Mouse (Mus musculus) cerebellum, postnatal 10 days (tissue): Measurements from ENCODE around the gene Rpl38.

ENCODE experiments used
- DNase-seq, 2 experiments: peaks; one replicate each; pipeline ENCODE4 v3.0.0; 2021; ENCODE audit warnings: mixed read lengths in 2 of 2

Rpl38 gene

DNA sequence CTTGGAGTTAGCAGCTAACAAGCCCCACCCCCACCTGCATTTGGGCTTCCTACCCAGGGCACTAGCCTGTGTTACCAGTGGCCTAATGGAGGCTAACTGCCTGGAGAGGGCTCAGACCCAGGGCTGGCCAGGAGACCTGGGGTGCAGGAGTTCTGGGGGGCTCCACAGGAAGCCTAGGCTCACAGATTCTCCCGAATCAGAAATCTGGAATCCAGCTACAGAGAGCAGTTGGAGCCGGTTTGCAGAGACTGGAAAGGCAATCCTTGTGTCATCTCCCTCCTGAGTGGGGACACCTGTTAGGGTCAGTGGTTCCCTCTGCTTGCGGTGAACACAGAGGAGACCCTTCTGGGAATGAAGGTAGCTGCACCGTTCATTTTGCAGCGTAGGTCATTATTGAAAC, 12.7 kb downstream of the Rpl38 start:
- DNase-seq = peak in 1 of 2 experiments; percentile 46

DNA sequence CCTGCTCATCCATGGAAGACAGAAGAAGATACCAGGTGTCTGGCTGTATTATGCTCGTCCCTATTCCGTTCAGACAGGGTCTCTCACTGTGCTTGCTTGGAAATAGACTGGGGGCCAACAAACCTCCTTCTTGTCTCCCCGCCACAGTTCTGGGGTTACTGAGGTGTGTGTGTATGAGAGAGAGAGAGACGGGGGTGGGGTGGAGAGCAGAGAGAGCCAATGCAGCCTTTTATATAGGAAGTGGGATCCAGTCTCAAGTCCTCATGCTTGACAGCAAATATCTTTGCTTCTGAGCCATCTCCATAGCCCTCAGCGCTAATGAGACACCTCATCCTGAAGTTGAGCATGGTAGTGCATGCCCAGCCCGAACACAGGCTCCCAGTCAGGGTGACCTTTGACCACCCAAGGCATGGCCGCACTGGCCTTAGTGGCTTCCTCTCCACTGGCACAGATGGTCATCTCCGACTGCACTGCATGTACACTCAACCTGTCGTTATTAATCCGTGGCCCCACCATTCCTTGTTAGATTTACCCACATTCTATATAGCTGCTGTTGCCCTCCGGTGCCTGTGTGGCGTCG, 14.1 kb downstream of the Rpl38 start:
- no peak for DNase-seq

DNA sequence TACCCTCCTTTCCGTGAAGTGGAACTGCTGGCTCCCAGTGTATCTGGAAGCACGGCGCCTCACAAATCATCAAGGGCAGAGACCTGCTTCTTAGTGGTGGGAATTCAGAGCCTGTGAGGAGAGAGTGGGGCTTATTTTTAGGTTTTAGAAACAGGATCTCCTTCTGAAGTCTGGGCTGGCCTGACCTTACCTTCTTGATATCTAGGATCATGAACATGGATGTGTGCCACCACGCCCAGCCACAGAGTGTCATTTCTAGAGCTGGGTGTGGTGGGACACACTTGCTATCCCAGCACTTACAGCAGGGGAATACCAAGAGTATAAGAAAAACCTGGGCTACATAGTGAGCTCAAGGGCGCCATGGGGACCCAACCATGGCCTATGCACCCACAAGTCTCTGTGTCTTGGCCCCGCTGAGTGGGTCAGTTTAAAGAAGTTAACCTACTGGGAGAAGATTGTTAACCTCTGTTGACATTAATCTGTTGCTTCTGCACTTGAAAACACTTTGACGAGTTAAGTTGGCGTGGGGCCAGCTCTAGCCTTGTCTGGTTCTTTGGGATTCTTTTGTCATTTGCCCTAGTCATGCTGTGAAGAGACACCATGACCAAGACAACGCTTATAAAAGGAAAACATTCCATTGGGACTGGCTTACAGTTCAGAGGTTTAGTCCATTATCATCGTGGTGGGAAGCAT, 14.9 kb downstream of the Rpl38 start:
- peak in 1 of 2 experiments; percentile 61 for DNase-seq

DNA sequence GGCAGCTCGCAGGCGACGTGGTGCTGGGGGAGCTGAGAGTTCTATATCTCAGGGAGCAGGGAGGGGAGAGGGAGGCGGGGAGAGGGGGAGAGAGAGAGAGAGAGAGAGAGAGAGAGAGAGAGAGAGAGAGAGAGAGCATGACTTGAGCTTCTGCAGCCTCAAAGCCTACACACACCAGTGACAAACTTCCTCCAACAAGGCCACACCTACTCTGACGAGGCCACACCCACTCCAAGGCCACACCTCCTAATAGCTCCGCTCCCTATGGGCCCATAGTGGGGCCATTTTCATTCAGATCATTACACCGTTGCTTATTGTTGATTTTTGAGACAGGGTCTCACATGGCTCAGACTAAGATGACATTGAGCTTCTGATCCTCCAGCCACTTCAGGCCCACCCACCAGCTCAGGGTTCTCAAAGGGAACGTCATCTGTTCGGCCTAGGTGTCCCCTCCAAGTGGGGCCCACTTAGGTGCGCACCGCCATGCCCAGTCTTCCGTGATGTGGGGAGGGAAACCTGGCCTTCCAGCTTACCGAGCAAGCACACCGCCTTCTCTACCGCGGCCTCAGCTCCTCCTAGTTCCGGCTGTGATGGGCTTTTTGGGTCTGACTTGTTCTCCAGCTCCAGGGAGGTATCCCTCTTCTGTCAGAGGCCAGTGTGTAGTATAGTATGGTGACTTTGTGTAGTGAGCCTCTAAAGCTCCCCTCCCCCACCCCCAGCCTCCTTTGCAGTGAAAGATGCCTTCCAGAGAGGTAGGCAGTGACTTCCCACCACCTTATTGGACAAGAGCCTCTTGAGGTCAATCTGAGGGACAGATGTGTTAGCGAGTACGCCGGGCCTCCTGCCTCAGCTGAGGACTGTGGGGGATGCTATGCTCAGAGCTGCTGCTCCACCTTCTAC, 15.6 kb downstream of the Rpl38 start:
- peak; percentile 49 to 61 for DNase-seq

DNA sequence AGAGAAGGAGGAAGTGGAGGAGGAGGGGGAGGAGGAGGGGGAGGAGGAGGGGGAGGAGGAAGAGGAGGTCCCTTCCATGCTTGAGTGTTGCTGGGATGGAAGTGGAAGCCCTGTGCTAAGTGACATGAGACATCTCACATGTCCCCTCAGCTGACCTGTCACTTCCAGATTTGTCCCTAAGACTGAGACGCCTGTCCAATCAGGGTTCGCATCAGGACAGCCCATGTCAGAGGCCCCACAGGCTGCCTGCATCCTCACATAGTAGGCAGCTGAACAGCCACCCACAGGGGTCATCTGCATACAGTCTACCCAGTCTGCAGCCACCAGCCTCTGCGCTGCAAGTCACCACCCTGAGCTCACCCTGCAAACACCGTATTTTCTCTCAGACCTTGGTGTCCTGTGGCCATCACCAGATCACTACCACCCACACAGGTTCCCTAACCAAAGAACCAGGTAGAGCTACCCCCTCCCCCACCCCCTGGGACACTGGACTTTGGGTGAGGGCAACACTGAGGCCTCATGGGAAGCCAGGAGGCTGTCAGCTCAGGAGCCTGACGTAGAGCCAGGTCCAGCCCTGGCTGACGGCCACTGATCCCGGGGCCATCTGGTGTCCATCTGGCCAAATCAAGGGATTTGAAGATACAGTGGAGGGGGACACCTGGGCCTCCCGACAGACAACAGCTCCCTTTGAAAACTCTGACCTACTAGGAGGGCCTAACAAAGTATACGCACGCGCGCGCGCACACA, 16.5 kb downstream of the Rpl38 start:
- peak; percentile 99 for DNase-seq

DNA sequence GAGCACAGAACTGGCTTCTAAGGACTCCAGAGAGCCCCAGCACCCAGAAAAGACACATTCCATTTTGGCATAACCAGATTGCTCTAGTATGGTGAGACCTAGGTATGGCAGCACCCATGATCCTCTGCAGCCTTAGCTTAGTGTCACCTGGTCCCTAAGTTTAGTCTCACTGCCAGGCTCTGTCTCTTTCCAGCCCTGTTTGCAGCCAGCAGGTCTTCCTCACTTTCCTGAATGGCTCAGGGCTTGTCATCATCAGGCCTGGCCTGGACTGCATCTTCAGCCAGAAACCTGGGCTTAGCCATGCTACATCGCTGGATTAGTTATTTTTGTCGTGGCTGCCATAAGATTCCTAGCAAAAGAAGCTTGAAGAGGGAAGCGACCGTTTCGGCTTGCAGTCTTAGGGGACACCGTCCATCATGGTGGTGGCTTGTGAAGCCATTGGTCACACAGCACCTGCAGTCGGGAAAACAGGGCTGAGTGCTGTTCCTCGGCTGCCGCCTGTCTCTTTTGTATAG, 17.3 kb downstream of the Rpl38 start:
- peak; percentile 50 to 68 for DNase-seq

DNA sequence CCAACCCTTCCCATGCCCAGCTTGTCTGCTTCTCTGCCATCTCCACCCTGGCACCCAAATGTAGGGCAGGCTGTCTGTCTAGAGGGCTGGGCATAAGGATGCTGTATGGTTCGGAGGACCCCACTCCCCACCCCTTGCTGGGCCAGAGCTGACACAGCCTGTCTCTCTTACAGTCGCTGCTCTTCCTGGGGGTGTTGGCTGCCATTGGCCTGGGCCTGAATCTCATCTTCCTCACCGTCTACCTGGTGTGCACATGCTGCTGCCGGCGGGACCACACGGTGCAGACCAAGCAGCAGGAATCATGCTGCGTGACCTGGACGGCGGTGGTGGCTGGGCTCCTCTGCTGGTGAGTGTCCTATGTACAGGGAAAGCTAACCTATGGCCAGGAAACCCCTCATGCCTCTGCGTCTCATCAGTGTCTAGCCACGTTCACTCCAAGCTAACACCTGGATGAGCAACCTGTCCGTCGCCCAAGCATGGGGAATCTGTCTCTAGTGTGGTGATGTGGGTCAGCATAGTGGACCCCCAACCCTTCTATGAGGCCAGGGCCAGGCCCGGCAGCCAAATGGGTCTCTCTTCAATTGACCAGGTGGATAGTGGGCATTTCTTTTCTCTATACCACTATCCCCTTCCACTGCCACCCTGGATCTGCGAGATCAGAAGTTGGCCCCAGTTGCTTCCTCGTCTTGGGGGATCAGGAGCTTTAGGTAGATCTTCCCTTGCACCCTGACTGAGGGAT, 18.1 kb downstream of the Rpl38 start:
- peak; percentile 81 to 86 for DNase-seq

DNA sequence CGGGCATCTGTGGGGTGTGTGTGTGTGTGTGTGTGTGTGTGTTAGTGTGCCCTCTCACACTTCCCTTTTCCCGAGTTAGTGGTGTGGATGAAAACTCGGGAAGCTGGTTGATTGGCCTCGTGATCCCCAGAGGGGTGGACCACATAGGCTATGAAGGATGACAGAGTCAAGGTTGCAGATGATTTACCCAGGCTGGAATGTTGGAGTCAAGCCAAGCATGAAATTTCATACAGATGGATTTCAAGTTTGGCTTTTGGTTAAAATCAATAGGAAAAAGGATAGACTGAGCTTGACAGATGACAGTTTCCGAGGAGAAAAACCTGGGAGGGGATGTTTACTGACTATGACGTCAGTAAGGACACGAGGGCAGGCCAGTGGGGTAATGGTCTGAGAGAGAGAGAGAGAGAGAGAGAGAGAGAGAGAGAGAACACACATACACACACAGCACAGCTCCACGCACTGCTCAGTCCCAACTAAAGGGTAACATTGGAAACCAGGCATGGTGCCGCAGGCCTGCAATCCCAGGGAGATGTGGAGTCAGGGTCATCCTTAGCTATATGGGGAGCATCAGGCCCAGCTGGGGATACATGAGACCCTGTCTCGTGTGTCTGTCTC, 19.4 kb downstream of the Rpl38 start:
- DNase-seq = peak in 1 of 2 experiments; percentile 52

DNA sequence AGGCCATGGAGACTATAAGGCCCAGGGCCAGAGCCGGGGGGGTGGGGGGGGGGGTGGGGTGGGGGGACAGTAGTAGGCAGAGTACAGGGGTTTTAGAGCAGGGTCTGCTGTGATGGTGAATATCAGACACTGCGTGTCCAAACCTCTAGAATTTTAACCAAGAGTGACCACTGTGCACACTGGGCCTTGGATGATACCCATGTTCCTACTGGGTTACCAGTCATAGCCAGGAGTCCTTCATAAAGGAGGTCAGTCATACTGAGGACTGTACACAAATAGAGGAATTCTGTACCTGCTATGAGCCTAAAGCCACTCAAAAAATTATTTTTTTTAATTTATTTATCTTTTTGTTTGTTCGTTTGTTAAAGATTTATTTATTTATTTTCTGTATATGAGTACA, 20.4 kb downstream of the Rpl38 start:
- DNase-seq = peak in 1 of 2 experiments; percentile 56

DNA sequence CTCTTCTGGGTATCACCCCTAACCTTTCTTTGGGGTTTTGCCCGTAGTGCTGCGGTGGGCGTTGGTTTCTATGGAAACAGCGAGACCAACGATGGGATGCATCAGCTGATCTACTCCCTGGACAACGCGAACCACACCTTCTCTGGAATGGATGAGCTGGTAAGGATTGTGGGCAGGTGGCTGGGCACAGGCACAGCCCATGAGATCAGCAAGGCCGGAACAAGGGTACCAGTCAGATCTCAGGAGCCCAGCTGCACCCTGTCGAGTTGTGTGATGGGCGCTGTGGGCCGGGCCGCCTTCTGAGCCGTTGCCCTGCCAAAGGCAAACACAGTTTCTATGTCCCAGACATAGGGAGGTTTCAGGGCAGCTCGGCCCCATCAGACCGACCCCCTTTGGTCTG, 21.9 kb downstream of the Rpl38 start:
- no peak for DNase-seq

DNA sequence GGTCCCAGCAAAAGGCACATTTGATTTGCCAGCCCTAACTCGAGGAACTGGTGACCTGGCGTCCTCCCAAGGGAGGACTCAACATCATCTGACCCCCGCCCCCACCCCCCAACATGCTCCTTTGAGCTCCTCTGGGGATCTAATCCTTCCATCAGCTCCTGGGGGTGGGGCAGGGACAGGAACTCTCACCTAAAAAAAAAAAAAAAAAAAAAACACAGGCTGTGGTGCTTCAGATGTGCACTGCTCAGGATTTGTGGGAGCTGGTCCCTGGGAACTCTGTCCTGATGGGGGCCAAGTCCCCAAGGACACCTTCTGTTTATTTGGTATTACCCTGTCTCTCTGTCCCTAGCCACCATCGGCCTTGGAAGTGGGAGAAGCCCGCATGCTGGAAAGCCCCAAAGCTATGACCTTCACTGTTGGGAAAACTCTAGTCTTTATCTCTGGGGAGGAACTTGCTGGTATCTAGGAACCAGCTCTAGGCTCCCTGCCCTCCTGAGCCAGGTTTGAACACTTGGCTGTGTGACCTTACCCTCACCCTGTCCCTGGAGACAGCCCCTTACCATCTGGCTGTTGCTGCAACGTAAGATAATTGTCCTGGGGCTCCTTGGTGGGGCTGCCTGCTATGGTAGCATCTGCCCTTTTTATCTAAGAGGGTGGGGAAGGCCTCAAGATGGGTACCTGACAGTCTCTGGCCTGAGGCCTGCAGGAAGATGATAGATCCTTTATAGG, 23.3 kb downstream of the Rpl38 start:
- no peak for DNase-seq

DNA sequence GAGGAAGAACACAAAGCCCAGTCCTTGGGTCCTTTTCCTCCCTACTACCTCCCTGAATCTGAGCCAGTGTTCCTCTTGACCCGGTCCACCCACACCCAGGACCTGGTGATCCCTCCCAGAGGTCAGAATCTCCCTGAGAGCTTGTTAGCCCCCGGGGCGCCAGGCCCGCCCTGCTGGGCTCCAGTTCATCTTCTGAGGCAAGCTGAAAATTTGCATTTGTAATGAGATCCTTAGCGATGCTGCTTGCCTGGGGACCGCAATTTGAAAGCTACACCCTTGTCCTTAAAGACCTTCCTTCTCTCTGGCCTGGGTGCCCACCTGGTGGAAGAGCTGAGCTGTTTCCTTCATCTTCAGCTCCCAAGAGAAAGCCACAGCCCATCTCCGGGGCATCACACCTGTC, 24.3 kb downstream of the Rpl38 start:
- DNase-seq = no peak

DNA sequence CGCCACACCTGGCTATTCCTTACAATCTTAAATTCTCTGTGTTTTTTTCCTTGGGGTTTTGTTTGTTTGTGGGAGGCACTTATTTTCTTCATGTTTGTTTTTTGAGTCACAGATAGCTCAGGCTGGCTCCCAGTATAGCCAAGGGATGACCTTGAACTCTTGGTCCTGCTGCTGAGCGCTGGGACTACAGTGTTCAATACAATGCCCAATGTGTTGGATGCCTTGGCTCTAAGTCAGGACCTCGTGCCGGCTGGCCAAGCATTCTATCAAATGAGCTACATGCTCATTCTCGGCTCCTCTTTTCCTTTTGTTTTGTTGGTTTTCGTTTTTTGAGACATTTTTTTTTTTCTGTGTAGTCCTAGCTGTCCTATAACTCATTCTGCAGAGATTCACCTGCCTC, 25.1 kb downstream of the Rpl38 start:
- no peak for DNase-seq

DNA sequence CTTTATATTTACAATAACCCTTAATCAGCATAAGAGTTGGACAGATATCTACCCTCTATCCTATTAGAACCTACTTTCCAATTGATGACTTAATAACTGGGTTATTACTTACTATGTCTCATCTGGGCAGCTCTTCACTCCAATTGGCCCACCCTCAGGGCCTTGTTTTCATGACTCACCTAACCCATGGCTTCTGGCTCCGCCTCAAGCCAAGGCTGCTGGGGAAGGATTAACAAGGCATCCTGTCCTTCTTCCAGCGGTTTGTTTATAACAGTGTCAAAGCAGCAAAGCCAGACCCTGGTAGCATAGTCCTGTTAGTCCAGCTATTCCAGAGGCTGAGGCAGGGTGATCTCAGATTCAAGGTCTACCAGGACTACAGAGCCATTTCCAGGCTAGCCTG, 26.1 kb downstream of the Rpl38 start:
- no peak for DNase-seq

DNA sequence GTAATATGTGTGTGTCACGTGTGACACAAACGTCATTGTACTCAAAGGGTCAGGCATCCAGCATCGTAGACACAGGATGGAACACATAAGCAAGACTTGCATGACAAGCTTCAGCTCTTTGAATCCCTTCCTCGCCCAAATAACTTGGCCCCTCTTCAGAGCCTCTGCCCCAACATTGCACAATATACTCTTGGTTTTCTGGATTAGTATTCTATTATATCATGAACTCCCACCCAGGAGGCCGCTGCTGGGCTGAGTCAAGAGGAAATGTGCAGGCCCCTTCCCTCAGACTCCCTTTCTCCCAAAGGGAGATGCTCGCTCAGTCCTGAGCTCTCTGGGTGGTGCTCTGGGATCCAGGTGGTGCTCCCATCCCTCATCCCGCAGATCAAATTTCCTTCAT, 30.2 kb downstream of the Rpl38 start:
- DNase-seq = no peak

DNA sequence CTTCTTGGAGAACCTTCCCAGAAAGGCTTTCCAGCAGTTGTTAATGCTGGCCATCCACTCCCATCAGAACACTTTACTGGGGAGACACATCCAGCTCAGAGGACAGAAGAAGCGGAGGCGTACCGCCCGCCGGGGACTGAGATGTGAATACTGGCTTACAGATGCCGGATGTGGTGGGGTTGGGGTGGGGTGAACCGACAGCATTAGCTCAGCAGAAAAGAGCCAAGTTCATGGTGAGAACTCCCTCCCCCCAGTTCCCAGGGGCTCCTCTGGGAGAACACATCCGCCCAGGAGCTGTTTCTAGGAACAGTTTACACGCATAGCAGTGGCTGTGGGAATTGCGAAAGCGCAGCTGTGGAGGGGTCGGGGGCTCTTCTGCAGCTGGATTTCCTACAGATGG, 31.2 kb downstream of the Rpl38 start:
- DNase-seq = no peak

DNA sequence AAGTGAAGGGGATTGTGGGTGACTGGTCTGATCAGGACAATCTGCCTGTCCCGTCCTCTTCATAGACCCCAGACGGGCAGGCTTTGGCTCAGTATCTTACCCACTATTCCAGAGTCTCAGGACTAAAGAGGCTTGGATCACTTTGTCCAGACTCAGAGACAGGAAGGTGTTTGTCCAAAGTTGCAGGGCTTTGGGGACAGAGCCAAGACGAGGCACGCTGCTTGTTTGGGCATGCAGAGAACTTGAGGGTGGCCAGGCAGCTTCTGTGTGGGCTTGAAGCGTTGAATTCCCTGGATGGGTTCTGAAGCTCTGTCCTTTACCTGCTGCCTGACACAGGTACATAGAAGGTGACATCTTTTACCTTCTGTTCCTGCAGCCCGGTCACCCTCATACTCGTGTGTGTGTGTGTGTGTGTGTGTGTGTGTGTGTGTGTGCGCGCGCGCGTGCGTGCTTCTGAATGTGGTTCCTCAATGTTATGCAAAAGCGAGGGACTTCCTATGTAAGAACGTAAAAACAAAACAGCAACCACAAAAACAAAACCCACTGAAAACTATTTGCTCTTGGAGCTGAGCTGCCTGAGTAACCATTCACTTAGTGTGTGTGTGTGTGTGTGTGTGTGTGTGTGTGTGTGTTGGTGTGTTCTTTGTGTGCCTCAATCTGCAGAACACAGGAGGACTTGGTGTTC, 34.1 kb downstream of the Rpl38 start:
- DNase-seq = no peak

DNA sequence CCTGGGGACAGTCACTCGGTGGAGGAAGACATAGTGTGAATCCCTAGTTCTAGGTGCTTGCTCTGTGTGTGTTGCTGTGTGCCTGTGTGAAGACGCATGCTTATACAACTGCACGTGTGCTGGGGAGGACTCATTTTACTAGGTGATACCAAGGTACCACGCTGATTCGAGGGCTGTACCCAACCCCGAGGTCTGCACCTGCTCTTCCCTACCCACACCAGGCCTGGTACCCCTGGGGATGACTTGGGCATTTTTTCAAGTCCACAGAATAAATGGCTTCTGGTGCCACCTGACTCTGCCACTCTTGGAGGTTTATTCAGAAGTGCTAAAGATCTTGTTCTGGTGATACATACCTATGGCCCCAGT, 34.7 kb downstream of the Rpl38 start:
- no peak for DNase-seq

DNA sequence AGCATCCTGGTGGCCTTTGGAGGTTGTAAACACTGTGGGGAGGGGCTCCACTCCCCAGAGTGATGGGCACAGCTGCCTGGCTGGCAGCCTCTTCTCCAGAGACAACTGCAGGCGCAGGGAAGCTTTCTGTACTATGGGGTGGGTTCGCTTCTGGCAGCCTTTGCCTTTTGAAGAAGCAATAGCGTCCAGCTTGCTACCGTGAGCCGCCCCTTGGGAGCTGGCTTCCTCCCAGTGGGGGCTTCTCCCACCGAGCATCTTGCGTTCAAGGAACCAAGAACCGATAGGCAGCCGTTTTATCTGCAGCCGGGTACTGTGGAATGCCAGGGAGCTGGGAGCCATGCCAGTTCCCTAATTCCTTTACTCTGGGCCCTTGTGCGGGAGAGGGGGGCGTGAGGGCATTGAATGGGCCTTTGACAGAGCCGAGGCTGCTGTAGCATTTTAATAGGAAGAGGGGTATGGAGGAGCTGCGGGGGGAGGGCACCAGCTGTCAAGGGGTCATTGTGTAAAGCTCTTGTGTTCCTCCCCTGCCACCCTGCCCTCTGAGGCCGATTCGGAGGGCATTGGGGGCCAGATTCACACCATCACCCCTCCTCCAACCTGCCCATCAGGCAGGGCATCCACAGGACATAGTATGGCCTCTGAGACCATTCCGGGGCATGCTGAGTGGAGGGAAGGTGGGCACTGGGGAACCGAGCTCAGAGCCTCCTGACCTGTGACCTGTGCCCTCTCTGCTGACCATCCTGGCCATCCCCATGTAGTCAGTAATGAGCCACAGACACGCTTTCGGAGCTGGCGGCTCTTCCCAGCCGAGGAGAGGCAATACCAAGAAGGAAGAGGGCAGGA, 36.0 kb downstream of the Rpl38 start:
- peak; percentile 64 to 74 for DNase-seq
